ENCODE assay signal across 7 mouse cellular contexts in genomic region chr9:113930534-113931374, GRCm38 (mm10). TPM values are rescaled to one million over a fixed set of nuclear protein-coding genes. Genes with fewer than 3 reads are reported as not detected.
DNase-seq lines count a peak whose midpoint lies in the region; ATAC-seq lines count a peak whose summit lies in the region.

Ubp1 (plus strand) TSS chr9:113930934.

- H3K4me1 ChIP-seq in embryonic facial prominence, embryonic 11.5 days (ENCODE audit: control insufficient read depth, insufficient read depth, low read length) = no peaks in the 10 kb centered on the region
- H3K4me1 ChIP-seq in limb, embryonic 10.5 days = peaks cover 27% of the 10 kb centered on the region
- peaks cover 45% of the 10 kb centered on the region for H3K4me1 ChIP-seq in midbrain, embryonic 13.5 days (replicated peaks)

- peak; percentile 98 for ATAC-seq in embryonic facial prominence, embryonic 11.5 days (replicated peaks; ENCODE audit: insufficient number of reproducible peaks, low FRiP score, low TSS enrichment, low read depth)
- ATAC-seq in granulocyte monocyte progenitor cell, adult 5-6 weeks (replicated peaks; ENCODE audit: poor library complexity, severe bottlenecking) = peak; percentile 76
- peak; percentile 98 for ATAC-seq in midbrain, embryonic 13.5 days

- peak within 1 kb of the TSS; percentile 80 for H3K4me2 ChIP-seq in embryonic facial prominence, embryonic 11.5 days (ENCODE audit: low read depth, low read length)
- H3K4me2 ChIP-seq in midbrain, embryonic 13.5 days (replicated peaks) = peak within 1 kb of the TSS; percentile 96

- H3K9ac ChIP-seq in embryonic facial prominence, embryonic 11.5 days (replicated peaks; ENCODE audit: low read length) = peak within 1 kb of the TSS; percentile 92
- H3K9ac ChIP-seq in midbrain, embryonic 13.5 days (replicated peaks) = peak within 1 kb of the TSS; percentile 95

- no peaks in the 10 kb centered on the region for H3K27me3 ChIP-seq in embryonic facial prominence, embryonic 11.5 days (ENCODE audit: control insufficient read depth, insufficient read depth, low read length)
- no peaks in the 10 kb centered on the region for H3K27me3 ChIP-seq in limb, embryonic 10.5 days (ENCODE audit: low read depth, poor library complexity, severe bottlenecking)
- no peaks in the 10 kb centered on the region; the same call in 1 of the 2 replicates for H3K27me3 ChIP-seq in midbrain, embryonic 13.5 days

- peak within 1 kb of the TSS; percentile 80 for H3K27ac ChIP-seq in embryonic facial prominence, embryonic 11.5 days (replicated peaks; ENCODE audit: low read depth, low read length)
- H3K27ac ChIP-seq in limb, embryonic 10.5 days = peak within 1 kb of the TSS; percentile 94
- peak within 1 kb of the TSS; percentile 88 for H3K27ac ChIP-seq in midbrain, embryonic 13.5 days

- under 1% methylated on average over 55 of the region's 86 CpGs for WGBS in embryonic facial prominence, embryonic 11.5 days
- WGBS in limb, embryonic 10.5 days = 4% methylated on average over 76 of the region's 86 CpGs
- under 1% methylated on average over 38 of the region's 86 CpGs for WGBS in midbrain, embryonic 13.5 days

- peak within 1 kb of the TSS; percentile 96 for H3K4me3 ChIP-seq in embryonic facial prominence, embryonic 11.5 days (ENCODE audit: low read depth, low read length)
- peak within 1 kb of the TSS; percentile 97 for H3K4me3 ChIP-seq in limb, embryonic 10.5 days
- peak within 1 kb of the TSS; percentile 99 for H3K4me3 ChIP-seq in midbrain, embryonic 13.5 days (replicated peaks)

- H3K9me3 ChIP-seq in embryonic facial prominence, embryonic 11.5 days (replicated peaks; ENCODE audit: control insufficient read depth, low read length) = no peaks in the 10 kb centered on the region
- no peaks in the 10 kb centered on the region for H3K9me3 ChIP-seq in limb, embryonic 10.5 days (replicated peaks)
- H3K9me3 ChIP-seq in midbrain, embryonic 13.5 days = no peaks in the 10 kb centered on the region

- DNase-seq in adrenal gland, postnatal 14 days = peak; percentile 97
- peak; percentile 98 for DNase-seq in embryonic facial prominence, embryonic 11.5 days (ENCODE audit: low spot score)
- peak; percentile 99 for DNase-seq in kidney, adult 11 months
- DNase-seq in limb, embryonic 10.5 days (ENCODE audit: low spot score) = peak; percentile 93
- DNase-seq in spleen, adult 12 weeks (ENCODE audit: low spot score) = peak; percentile 89

- no peaks in the 10 kb centered on the region for H3K36me3 ChIP-seq in embryonic facial prominence, embryonic 11.5 days (replicated peaks; ENCODE audit: control insufficient read depth, insufficient read depth, low read depth, low read length)
- H3K36me3 ChIP-seq in limb, embryonic 10.5 days = no peaks in the 10 kb centered on the region
- no peaks in the 10 kb centered on the region for H3K36me3 ChIP-seq in midbrain, embryonic 13.5 days

RNA-seq across cellular contexts. Expression of gene Ubp1, which starts in this region (rescaled TPM):
- total RNA-seq in adrenal gland, postnatal 14 days (2021) = 55.6 and 57.3 TPM in 2 replicates
- polyA plus RNA-seq in embryonic facial prominence, embryonic 11.5 days (2014; fragmentation: Nextera tagmentation; extraction: Ambion mirVana) = 40.6 and 43.2 TPM in 2 replicates
- total RNA-seq in granulocyte monocyte progenitor cell, adult 5-6 weeks (2014; fragmentation: Nextera tagmentation) = 65.3 and 72.3 TPM in 2 replicates
- total RNA-seq in granulocyte monocyte progenitor cell, adult 5-6 weeks (2017) = 52.0 and 66.7 TPM in 2 replicates
- 41.7 and 43.6 TPM in 2 replicates for polyA plus RNA-seq in limb, embryonic 10.5 days (2016; fragmentation: Nextera tagmentation; extraction: Ambion mirVana)
- 32.5 and 37.6 TPM in 2 replicates for polyA plus RNA-seq in midbrain, embryonic 13.5 days (2015; fragmentation: Nextera tagmentation; extraction: Ambion mirVana)

Comparison
In these comparisons a context has a peak if more than half of its experiments do, and no peak if none do; other contexts are left out.
1. Peak in every context shown above with its lines: DNase-seq, ATAC-seq, H3K4me3 ChIP-seq and H3K27ac ChIP-seq.